Mouse (Mus musculus) T-cell, adult 2 months (primary cell): ENCODE measurements around the gene Olfr1158.
"Not testable (repeated sequence)": the region's sequence is repeated elsewhere in the genome, so short reads cannot be mapped to it uniquely, and the experiment has no call there.

Experiments
- DNase-seq: peaks from one replicate; pipeline ENCODE4 v3.0.0; 2022; ENCODE audit warnings: low spot score

The Olfr1158 gene

GRCm38 (mm10) chr2:87989813-87990212 is at the start of gene Olfr1158:
Gene Olfr1158 (plus strand): TSS chr2:87990113.
- DNase-seq, result no peak

- no peak for DNase-seq
Measured at GRCm38 (mm10) chr2:87945037-87945436, 44.9 kb upstream of the Olfr1158 start, which contains the start of gene Olfr1155. Gene Olfr1155 (minus strand): TSS chr2:87945137.

- no peak for DNase-seq
Measured at GRCm38 (mm10) chr2:87953000-87953399, 36.9 kb upstream of the Olfr1158 start, which contains the start of gene Olfr1156. Gene Olfr1156 (minus strand): TSS chr2:87953100.

GRCm38 (mm10) chr2:87968199-87968598 is 21.7 kb upstream of the Olfr1158 start, which contains the start of gene Olfr1157:
Gene Olfr1157 (minus strand): TSS chr2:87968299.
- DNase-seq, result no peak

- no peak for DNase-seq
Measured at GRCm38 (mm10) chr2:87974563-87974962, 15.3 kb upstream of the Olfr1158 start, which contains the start of gene Olfr74. Gene Olfr74 (minus strand): TSS chr2:87974663.

GRCm38 (mm10) chr2:88007515-88008318 is 17.8 kb downstream of the Olfr1158 start, which contains the start of gene Olfr1160:
Gene Olfr1160 (minus strand): TSS chr2:88008268.
- no peak for DNase-seq

- not testable (repeated sequence) for DNase-seq
Measured at GRCm38 (mm10) chr2:88022474-88022873, 32.6 kb downstream of the Olfr1158 start, which contains the start of gene Olfr1161. Gene Olfr1161 (plus strand): TSS chr2:88022774.

GRCm38 (mm10) chr2:88037599-88037998 is 47.7 kb downstream of the Olfr1158 start, which contains the start of gene Olfr73:
Gene Olfr73 (minus strand): TSS chr2:88037699.
- no peak for DNase-seq
